Mouse (Mus musculus) ES-E14 (cell line): ENCODE results near the gene Cmklr1.

Experiments used
- CHD2 ChIP-seq: IDR thresholded peaks from 2 replicates; pipeline ENCODE4 v1.6.1; 2014; ENCODE audit warnings: mild to moderate bottlenecking, low read depth, low read length, inconsistent platforms
- HCFC1 ChIP-seq: IDR thresholded peaks from 2 replicates; pipeline ENCODE4 v1.6.1; 2012; ENCODE audit warnings: low read length, inconsistent platforms, borderline replicate concordance; ENCODE audit not compliant: insufficient read depth
- MAFK ChIP-seq: IDR thresholded peaks from 2 replicates; pipeline ENCODE4 v1.6.1; 2014; ENCODE audit warnings: mild to moderate bottlenecking, low read depth, low read length, inconsistent platforms; ENCODE audit not compliant: insufficient read depth
- ZC3H11A ChIP-seq: IDR thresholded peaks from 2 replicates; pipeline ENCODE4 v1.6.1; 2012; ENCODE audit warnings: low read depth, mild to moderate bottlenecking, inconsistent platforms, low read length, borderline replicate concordance

- TF ChIP-seq ZC3H11A: no peak
- no peak for TF ChIP-seq HCFC1
- no peak for TF ChIP-seq CHD2
- TF ChIP-seq MAFK: no peak
Observed at GRCm38 (mm10) chr5:113693196-113693755, 43.0 kb upstream of the Cmklr1 start.
